Mouse (Mus musculus) midbrain, postnatal 0 days (tissue): ENCODE data around the gene Tmem59. TPM values are rescaled to one million over a fixed set of nuclear protein-coding genes. Genes with fewer than 3 reads are reported as not detected.
A peak's percentile ranks its signal among the peaks of the same experiment; 100 is the strongest.

Experiments used
- ATAC-seq: fragments of 200-750 bp; cut with Nextera tagmentation; 2 replicates; pipeline ENCODE4 v1.8.0; 2017; ENCODE audit warnings: moderate number of reproducible peaks, mild to moderate bottlenecking, moderate TSS enrichment, moderate library complexity; ENCODE audit not compliant: low FRiP score
- DNase-seq: peaks from one replicate; pipeline ENCODE4 v3.0.0-alpha.2; 2015; ENCODE audit warnings: low spot score
- H3K27ac ChIP-seq: fragments of 300-500 bp; sonication (generic); 2 replicates; pipeline ENCODE4 v1.5.1; 2014; ENCODE audit warnings: low read depth, mild to moderate bottlenecking, low read length, mixed read lengths
- H3K27me3 ChIP-seq: fragments of 300-500 bp; sonication (generic); 2 replicates; pipeline ENCODE4 v1.6.1; 2014; ENCODE audit warnings: low read length, control low read depth, mixed read lengths; ENCODE audit not compliant: insufficient read depth
- H3K36me3 ChIP-seq: fragments of 300-500 bp; sonication (generic); 2 replicates; pipeline ENCODE4 v1.6.1; 2014; ENCODE audit warnings: low read length, control low read depth, mixed read lengths; ENCODE audit not compliant: insufficient read depth
- H3K4me1 ChIP-seq: fragments of 300-500 bp; sonication (generic); 2 replicates; pipeline ENCODE4 v1.6.1; 2014; ENCODE audit warnings: mild to moderate bottlenecking, control low read depth, antibody characterized with exemption, low read length, mixed read lengths; ENCODE audit not compliant: insufficient read depth
- H3K4me2 ChIP-seq: fragments of 300-500 bp; sonication (generic); 2 replicates; pipeline ENCODE4 v1.6.1; 2014; ENCODE audit warnings: low read depth, mild to moderate bottlenecking, low read length, mixed read lengths; ENCODE audit not compliant: poor library complexity, severe bottlenecking
- H3K4me3 ChIP-seq: fragments of 300-500 bp; sonication (generic); 2 replicates; pipeline ENCODE4 v1.5.1; 2014; ENCODE audit warnings: low read depth, mild to moderate bottlenecking, low read length, moderate library complexity
- H3K9ac ChIP-seq: fragments of 300-500 bp; sonication (generic); replicated peaks from 2 replicates; pipeline ENCODE4 v1.6.1; 2014; ENCODE audit warnings: mild to moderate bottlenecking, low read length, moderate library complexity, mixed read lengths; ENCODE audit not compliant: poor library complexity, severe bottlenecking
- H3K9me3 ChIP-seq: fragments of 300-500 bp; sonication (generic); 2 replicates; pipeline ENCODE4 v1.6.1; 2016; ENCODE audit warnings: low read length, control low read depth
- CTCF ChIP-seq: IDR thresholded peaks from 2 replicates; pipeline ENCODE4 v1.5.1; 2016; ENCODE audit warnings: antibody characterized with exemption, mild to moderate bottlenecking
- WGBS: fragments of 180-500 bp; shearing (Covaris S2); extraction: QIAGEN DNeasy Blood & Tissue Kit; methylation state at CpG from one replicate; pipeline ENCODE4 v1.1.7; 2014; 5-methylcytosine and 5-hydroxymethylcytosine counted together
- polyA plus RNA-seq: library from polyadenylated mRNA; unstranded; fragments of >200 nt; fragmentation: Nextera tagmentation; extraction: Ambion mirVana; gene quantifications from 2 replicates; pipeline ENCODE4 v1.2.1, GENCODE M21; 2015
- total RNA-seq: library from RNA; depleted of rRNA; stranded (reverse); fragments of >200 nt; gene quantifications from 2 replicates; pipeline ENCODE4 v1.2.3, GENCODE M21; 2014

Tmem59 gene
- total and polyA plus RNA-seq, 2 experiments from 2014 or later: 127 to 347 TPM

DNA sequence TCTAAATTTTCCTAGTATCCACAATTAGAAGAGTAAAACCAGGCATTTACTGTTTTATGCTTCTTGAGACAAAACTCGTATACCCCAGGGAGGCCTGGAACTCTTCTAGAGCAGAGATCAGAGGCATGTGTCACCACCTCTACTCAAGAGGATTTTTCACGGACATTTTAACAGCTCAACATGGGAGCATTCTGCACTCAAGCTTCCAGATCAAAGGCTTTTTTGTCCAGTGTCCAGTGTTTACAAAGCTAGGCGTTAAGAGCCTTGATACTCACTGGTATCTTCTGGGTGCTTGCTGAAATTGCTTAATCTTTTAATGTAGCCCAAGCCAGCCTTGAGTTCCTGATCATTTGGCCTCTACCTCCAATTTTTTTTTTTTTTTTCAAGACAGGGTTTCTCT, 54.0 kb downstream of the Tmem59 start:
- Histone ChIP-seq H3K4me3 (no peak overlapping the region), H3K36me3 (peaks cover 24% of the 10 kb centered on the region), H3K4me2 (no peak overlapping the region), H3K27me3 (no peaks in the 10 kb centered on the region), H3K9me3 (no peaks in the 10 kb centered on the region), H3K9ac (no peak overlapping the region), H3K4me1 (no peaks in the 10 kb centered on the region), H3K27ac (no peak overlapping the region)
- TF ChIP-seq CTCF: no peak
- 31% methylated on average over 3 of the region's 3 CpGs for WGBS
- DNase-seq (no peak), ATAC-seq (no peak)

DNA sequence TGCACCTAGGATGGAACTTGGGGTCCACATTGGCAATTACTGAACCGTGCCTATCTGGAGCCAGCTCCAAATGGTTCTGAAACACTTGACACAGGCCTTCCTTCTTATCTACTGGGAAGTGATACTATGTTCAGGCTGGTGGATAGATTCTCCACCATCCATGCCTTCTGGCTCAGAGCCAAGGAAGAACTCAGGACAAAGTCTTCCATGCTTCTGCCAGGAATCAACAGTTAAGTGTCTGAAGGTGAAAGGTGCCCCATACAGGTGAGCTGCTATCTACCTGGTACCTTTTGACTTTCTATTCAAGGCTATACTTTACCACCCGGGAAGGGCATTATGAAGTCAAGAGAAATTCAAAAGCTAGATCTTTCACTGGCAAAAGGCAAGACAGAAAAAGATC, 60.1 kb downstream of the Tmem59 start:
- 94% methylated on average over 2 of the region's 2 CpGs for WGBS
- Histone ChIP-seq H3K27me3 (no peaks in the 10 kb centered on the region), H3K9ac (no peak overlapping the region), H3K4me2 (no peak overlapping the region), H3K9me3 (no peaks in the 10 kb centered on the region), H3K36me3 (peaks cover 44% of the 10 kb centered on the region), H3K4me1 (no peaks in the 10 kb centered on the region), H3K4me3 (no peak overlapping the region), H3K27ac (no peak overlapping the region)
- ATAC-seq (no peak), DNase-seq (no peak)
- TF ChIP-seq CTCF: no peak

DNA sequence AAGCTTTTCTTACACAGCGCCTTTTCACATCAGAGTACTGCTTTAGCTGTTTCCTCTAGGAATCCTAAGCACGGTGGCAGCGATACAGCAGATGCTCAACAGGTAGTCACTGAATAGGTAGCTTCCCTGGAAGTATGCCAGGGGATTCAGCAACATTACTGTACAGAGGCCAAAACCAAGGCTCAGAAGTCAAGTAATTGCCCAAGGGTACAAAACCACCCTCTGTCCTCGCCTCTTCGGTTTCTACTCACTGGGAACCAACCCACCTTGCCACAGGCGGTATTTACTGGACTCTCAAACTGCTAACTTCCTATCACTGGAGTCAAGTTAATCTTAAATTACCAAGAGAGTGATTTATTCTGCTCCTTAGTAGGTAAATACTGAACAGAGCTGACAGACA, 62.0 kb downstream of the Tmem59 start:
- Histone ChIP-seq H3K4me3 (no peak overlapping the region), H3K36me3 (peaks cover 33% of the 10 kb centered on the region), H3K9me3 (no peaks in the 10 kb centered on the region), H3K4me1 (no peaks in the 10 kb centered on the region), H3K4me2 (no peak overlapping the region), H3K27ac (no peak overlapping the region), H3K9ac (no peak overlapping the region), H3K27me3 (no peaks in the 10 kb centered on the region)
- 97% methylated on average over 6 of the region's 6 CpGs for WGBS
- ATAC-seq (no peak), DNase-seq (no peak)
- no peak for TF ChIP-seq CTCF

DNA sequence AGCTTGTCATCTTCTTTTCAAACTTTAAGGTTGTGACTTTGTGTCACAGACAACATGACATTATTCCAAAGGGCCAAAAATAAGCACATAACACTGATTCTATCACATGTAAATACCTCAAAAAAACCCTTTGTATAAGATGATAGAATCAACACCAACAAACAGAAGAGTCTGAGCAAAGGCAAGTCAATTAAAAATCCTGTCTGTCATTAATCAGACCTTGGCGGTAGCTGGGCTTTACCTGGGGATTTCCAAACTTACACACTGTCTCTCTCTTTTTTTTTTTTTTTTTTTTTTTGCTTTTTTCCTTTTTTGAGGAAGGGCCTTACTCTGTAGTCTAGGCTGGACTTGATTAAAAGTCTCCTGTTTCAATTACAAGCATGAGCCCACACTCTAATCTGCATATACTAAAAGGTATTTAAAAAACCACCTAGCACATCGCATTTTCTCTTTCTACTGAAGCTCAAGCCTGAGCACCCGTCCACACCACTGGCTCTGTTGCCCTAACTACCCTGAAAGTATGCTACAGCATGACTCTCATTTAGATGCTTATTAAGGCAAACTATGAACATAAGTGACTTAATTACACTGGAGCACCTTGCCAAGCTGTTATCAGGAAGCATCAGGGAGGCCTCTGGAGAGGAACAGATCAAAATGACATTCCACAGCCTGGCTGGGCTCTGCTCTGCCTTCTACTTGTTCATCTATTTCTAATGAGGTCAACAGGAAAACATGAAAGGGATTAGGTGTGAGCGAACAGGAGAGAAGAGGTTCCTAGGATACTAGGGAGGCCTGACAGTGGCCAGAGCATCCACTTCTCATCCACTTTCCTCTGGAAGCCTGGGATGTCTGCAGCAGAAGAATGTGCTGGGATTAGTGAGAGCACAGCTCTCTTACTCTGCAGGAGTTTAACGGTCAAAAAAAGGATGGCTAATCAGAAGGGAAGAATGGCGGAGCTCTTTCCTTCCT, 65.5 kb downstream of the Tmem59 start:
- Histone ChIP-seq H3K4me3 (no peak overlapping the region), H3K4me1 (no peaks in the 10 kb centered on the region), H3K4me2 (no peak overlapping the region), H3K36me3 (peaks cover 24% of the 10 kb centered on the region), H3K9ac (0 out of 2 replicates have a peak overlapping the region, but pooled peaks have one; percentile 4), H3K9me3 (no peaks in the 10 kb centered on the region), H3K27me3 (no peaks in the 10 kb centered on the region), H3K27ac (no peak overlapping the region)
- no peak for DNase-seq
- no peak for ATAC-seq
- WGBS: 48% methylated on average over 6 of the region's 6 CpGs
- TF ChIP-seq CTCF: no peak

DNA sequence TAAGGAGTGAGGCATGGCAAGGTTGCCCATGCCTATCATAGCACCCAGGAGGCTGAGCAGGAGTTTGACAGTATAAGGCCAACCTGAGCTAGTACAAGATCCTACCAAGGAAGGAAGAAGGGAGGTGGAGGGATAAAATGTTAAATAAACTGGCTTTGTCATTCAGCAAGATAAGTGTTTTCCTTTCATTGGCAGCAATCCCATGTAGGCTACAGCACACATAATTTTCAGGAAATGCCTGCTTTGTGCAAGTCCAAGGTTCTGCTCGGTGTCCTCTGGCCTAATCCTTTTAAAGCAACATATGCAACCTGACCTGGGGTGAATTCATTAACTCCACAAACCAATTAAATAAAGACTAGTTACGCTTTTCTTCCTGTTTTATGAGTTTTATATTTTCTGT, 67.2 kb downstream of the Tmem59 start:
- Histone ChIP-seq H3K9ac (no peak overlapping the region), H3K27ac (no peak overlapping the region), H3K36me3 (peaks cover 8% of the 10 kb centered on the region), H3K4me3 (no peak overlapping the region), H3K4me2 (no peak overlapping the region), H3K9me3 (no peaks in the 10 kb centered on the region), H3K27me3 (no peaks in the 10 kb centered on the region), H3K4me1 (peaks cover 5% of the 10 kb centered on the region; the same call in 1 of the 2 replicates)
- WGBS: 54% methylated on average over 2 of the region's 2 CpGs
- TF ChIP-seq CTCF: no peak
- ATAC-seq (no peak), DNase-seq (no peak)

DNA sequence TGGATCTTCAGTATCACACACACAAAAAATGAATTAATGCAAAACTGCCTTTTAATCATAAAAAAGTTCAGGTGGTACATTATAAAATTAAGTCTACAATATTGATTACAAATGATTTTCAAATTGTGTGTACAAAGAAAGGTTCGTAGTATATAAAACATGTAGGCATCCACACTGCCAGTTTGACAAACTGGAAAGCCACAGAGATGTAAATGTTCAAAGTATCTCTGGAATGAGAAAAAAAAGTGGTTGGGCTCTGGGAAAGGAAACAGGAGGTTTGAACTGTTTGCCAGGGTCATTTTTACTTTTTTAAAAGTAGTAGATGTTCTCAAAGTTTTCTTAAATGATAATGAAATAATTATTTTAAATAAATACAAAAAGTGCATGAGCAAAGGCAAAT, 67.8 kb downstream of the Tmem59 start:
- Histone ChIP-seq H3K27ac (no peak overlapping the region), H3K4me2 (no peak overlapping the region), H3K27me3 (no peaks in the 10 kb centered on the region), H3K4me3 (no peak overlapping the region), H3K9me3 (no peaks in the 10 kb centered on the region), H3K36me3 (peaks cover 4% of the 10 kb centered on the region; the same call in 1 of the 2 replicates), H3K4me1 (peaks cover 5% of the 10 kb centered on the region; the same call in 1 of the 2 replicates), H3K9ac (no peak overlapping the region)
- 76% methylated on average over 1 of the region's 1 CpGs for WGBS
- ATAC-seq (no peak), DNase-seq (no peak)
- TF ChIP-seq CTCF: no peak
